Mouse (Mus musculus) embryonic fibroblast, embryonic 13.5 days (primary cell): ENCODE results near the gene Speer4f1. TPM values are rescaled to one million over a fixed set of nuclear protein-coding genes. Genes with fewer than 3 reads are reported as not detected.
"Not testable (repeated sequence)": the region's sequence is repeated elsewhere in the genome, so short reads cannot be mapped to it uniquely, and the experiment has no call there.

Source experiments
- H3K27ac ChIP-seq: 2 replicates; pipeline ENCODE4 v1.5.1; 2012; ENCODE audit warnings: low read length, control low read depth, inconsistent platforms; ENCODE audit not compliant: insufficient read depth
- H3K4me1 ChIP-seq: 2 replicates; pipeline ENCODE4 v1.6.1; 2011; ENCODE audit warnings: low read length; ENCODE audit not compliant: control insufficient read depth, insufficient read depth
- H3K4me3 ChIP-seq: 2 replicates; pipeline ENCODE4 v1.5.1; 2011; ENCODE audit warnings: mild to moderate bottlenecking, control low read depth, low read length; ENCODE audit not compliant: insufficient read depth
- CTCF ChIP-seq: IDR thresholded peaks from 2 replicates; pipeline ENCODE4 v1.5.1; 2011; ENCODE audit warnings: mild to moderate bottlenecking, control low read depth, low read length, moderate library complexity, borderline replicate concordance; ENCODE audit not compliant: insufficient read depth
- POLR2A ChIP-seq: IDR thresholded peaks from 2 replicates; pipeline ENCODE4 v1.6.1; 2011; ENCODE audit warnings: low read depth, mild to moderate bottlenecking, control low read depth, low read length, moderate library complexity
- polyA plus RNA-seq: library from polyadenylated mRNA; stranded (reverse); fragments of >200 nt; gene quantifications from 2 replicates; pipeline ENCODE4 v1.2.4, GENCODE M21; 2011; ENCODE audit warnings: low read depth; ENCODE audit not compliant: missing spikeins, insufficient read length

The Speer4f1 gene
- polyA plus RNA-seq, result not detected in 2 replicates

- H3K27ac ChIP-seq, H3K4me1 ChIP-seq: not testable (repeated sequence)
These were observed at the start of gene Speer4f1 for GRCm38 (mm10) chr5:17475798-17476197. Gene Speer4f1, plus strand, starts transcription at chr5:17476098.

GRCm38 (mm10) chr5:17426930-17427329 lies 49.0 kb upstream of the Speer4f1 start:
- TF ChIP-seq POLR2A (no peak), CTCF (no peak)
- H3K27ac ChIP-seq, result no peak overlapping the region
- no peaks in the 10 kb centered on the region for H3K4me1 ChIP-seq
- H3K4me3 ChIP-seq, result no peak overlapping the region

More at GRCm38 (mm10) chr5:17475798-17476197, at the start of gene Speer4f1:
- not testable (repeated sequence) for H3K4me3 ChIP-seq

- Histone ChIP-seq H3K27ac (no peak overlapping the region), H3K4me3 (no peak overlapping the region), H3K4me1 (no peaks in the 10 kb centered on the region)
- no peak for TF ChIP-seq CTCF
- TF ChIP-seq POLR2A, result no peak
These were observed 41.2 kb upstream of the Speer4f1 start for GRCm38 (mm10) chr5:17434721-17435120.

GRCm38 (mm10) chr5:17436209-17436608 lies 39.7 kb upstream of the Speer4f1 start:
- no peak overlapping the region for H3K4me3 ChIP-seq
- no peak overlapping the region for H3K27ac ChIP-seq
- TF ChIP-seq POLR2A, result no peak
- no peak for TF ChIP-seq CTCF
- H3K4me1 ChIP-seq, result no peaks in the 10 kb centered on the region

GRCm38 (mm10) chr5:17439487-17440102 lies 36.3 kb upstream of the Speer4f1 start:
- TF ChIP-seq POLR2A, result no peak
- TF ChIP-seq CTCF, result no peak
- Histone ChIP-seq H3K27ac (0 out of 2 replicates have a peak overlapping the region, but pooled peaks have one; percentile 20), H3K4me3 (no peak overlapping the region), H3K4me1 (no peaks in the 10 kb centered on the region)

- H3K4me1 ChIP-seq, result no peaks in the 10 kb centered on the region; the same call in 1 of the 2 replicates
- H3K27ac ChIP-seq, result no peak overlapping the region
- no peak overlapping the region for H3K4me3 ChIP-seq
- TF ChIP-seq POLR2A, result no peak
- no peak for TF ChIP-seq CTCF
These were observed 21.8 kb upstream of the Speer4f1 start for GRCm38 (mm10) chr5:17454059-17454458.

- Histone ChIP-seq H3K4me3 (no peak overlapping the region), H3K4me1 (no peaks in the 10 kb centered on the region; the same call in 1 of the 2 replicates), H3K27ac (no peak overlapping the region)
- TF ChIP-seq POLR2A (no peak), CTCF (no peak)
These were observed 20.8 kb upstream of the Speer4f1 start for GRCm38 (mm10) chr5:17454952-17455586.

- Histone ChIP-seq H3K4me1 (no peaks in the 10 kb centered on the region; the same call in 1 of the 2 replicates), H3K27ac (no peak overlapping the region), H3K4me3 (no peak overlapping the region)
- no peak for TF ChIP-seq CTCF
- TF ChIP-seq POLR2A, result no peak
These were observed 19.2 kb upstream of the Speer4f1 start for GRCm38 (mm10) chr5:17456671-17457070.

- H3K27ac ChIP-seq, H3K4me1 ChIP-seq, H3K4me3 ChIP-seq: not testable (repeated sequence)
These were observed 7.8 kb upstream of the Speer4f1 start for GRCm38 (mm10) chr5:17468120-17468519.

GRCm38 (mm10) chr5:17476476-17476875 lies 578 bp downstream of the Speer4f1 start:
- Histone ChIP-seq H3K4me1 (no peaks in the 10 kb centered on the region), H3K4me3 (no peak overlapping the region), H3K27ac (no peak overlapping the region)
- TF ChIP-seq CTCF (no peak), POLR2A (no peak)
